Mouse (Mus musculus) G1E (cell line): ENCODE measurements at regions not wholly inside any gene's neighbourhood (a gene's known extent, or its start where the extent isn't known, plus 50 kb on each side); places are given as distances from the start of the nearest gene placed in this dataset.

Experiments
- CTCF ChIP-seq: IDR thresholded peaks from 2 replicates; pipeline ENCODE4 v1.5.1; 2012; ENCODE audit warnings: low read depth, low read length, inconsistent platforms, mixed read lengths
- TAL1 ChIP-seq: conservative IDR thresholded peaks from 2 replicates; pipeline ENCODE4 v1.6.1; 2012; ENCODE audit warnings: low read depth, low read length, inconsistent platforms, mixed read lengths

DNA sequence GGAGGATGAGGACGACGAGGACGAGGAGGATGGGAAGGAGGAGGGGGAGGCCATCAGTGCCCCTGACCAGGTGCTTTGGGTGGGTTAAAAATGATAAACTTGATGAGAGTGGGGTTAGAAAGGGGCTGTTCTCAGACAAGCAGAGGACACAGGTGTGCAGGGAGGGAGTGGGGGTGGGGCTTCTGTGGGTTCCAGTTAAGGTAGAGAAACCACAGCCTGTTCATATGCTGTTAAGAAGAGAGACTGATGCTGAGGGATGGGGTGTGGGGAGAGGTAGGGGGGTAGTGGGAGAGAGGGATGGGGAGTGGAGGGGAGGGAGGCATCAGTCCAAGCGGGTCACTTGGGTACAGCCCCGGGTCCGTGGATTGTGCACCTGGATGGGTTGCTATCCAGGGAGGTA lies 60.6 kb upstream of the Prdm11 start:
- TF ChIP-seq TAL1 (no peak), CTCF (no peak)
